Mouse (Mus musculus): ENCODE data around the gene Lnx2. TPM values are rescaled to one million over a fixed set of nuclear protein-coding genes. Genes with fewer than 3 reads are reported as not detected.

Gene Lnx2
- total RNA-seq, 4 experiments from 2014 or later = 7.4 to 11.5 (median 9.4) TPM

DNA sequence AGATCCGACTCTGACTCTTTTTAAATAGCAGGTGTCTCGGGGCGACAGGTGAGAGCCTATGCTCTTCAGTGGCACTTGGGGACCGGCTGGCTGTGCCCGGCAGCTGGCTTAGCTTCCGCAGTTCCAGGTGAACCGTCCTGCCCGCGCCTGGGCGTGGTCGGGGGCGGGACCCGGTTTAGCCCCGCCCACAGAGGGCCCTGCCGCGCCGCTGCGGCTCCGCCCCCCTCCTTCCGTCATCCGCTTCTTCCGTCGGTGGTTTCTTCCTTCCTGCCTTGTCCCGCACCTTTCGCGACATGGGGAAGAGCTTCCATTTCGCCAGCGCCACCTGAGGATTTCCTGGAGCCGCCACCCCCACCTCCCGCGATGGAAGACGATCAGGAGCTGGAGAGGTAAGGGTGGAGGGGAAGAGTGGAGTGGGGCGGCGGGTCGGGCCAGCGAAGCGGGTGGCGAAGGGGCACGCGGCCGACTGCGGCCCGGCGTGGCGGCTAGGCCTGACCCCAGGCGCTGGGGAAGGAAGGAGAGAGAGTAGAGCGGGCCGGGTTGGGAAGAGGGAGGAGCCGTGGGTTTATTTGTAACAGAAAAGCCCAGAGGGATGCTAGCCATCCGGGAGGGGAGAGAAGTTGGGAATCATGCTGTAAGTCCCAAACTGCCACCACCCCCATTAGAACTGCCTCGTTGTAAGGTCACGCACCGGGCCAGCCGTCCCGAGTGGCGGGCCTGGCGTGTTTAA, 1.1 kb upstream of the Lnx2 start:
- DNase-seq (ENCODE audit: low spot score) = peak; percentile 88

DNA sequence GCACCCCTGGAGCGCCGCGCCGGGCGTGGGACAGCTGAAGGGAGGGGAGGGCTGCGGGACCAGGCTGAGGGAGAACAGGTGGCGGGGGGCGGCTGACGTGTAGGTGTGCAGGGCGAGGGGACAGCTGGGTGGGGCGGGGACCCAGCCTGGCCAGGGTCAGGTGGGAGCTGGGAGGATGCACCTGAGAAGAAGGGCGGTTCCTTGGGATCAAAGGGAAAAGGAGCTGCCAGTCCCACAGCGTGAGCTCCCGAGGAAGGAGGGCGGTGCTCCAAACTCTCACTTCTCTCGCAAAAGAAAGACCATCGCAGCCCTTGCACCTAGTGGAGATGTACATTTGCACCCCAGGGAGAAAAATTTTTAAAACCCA, 396 bp upstream of the Lnx2 start, which contains the start of gene Polr1d:
Gene Polr1d, plus strand, starts transcription at position 252 of the 367 bp plus-strand sequence.
- DNase-seq (ENCODE audit: low spot score) = no peak

- DNase-seq (ENCODE audit: low spot score) = peak; percentile 61
These were observed 1.0 kb downstream of the Lnx2 start for GRCm38 (mm10) chr5:147075103-147076025.

DNA sequence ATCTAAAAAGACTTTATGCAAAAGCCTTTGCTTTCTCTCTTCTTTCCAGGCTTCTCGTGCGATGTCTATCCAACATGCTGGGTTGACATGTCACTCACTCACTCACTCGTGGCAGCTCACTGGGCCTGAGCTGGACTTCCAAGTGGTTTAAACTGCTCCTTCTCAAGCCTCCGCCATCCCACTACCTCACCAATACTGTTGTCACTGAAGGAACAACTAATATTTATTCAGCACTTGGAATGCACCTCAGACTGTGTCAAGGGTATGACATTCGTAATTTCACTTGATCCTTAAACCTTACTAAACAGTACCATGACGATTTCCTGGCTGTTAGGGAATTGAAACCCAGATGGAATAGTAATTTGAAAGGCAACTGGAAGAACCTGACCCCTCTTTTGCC, 2.6 kb downstream of the Lnx2 start:
- no peak for DNase-seq (ENCODE audit: low spot score)

- no peak for DNase-seq (ENCODE audit: low spot score)
These were observed 4.5 kb downstream of the Lnx2 start for GRCm38 (mm10) chr5:147071886-147072285.

DNA sequence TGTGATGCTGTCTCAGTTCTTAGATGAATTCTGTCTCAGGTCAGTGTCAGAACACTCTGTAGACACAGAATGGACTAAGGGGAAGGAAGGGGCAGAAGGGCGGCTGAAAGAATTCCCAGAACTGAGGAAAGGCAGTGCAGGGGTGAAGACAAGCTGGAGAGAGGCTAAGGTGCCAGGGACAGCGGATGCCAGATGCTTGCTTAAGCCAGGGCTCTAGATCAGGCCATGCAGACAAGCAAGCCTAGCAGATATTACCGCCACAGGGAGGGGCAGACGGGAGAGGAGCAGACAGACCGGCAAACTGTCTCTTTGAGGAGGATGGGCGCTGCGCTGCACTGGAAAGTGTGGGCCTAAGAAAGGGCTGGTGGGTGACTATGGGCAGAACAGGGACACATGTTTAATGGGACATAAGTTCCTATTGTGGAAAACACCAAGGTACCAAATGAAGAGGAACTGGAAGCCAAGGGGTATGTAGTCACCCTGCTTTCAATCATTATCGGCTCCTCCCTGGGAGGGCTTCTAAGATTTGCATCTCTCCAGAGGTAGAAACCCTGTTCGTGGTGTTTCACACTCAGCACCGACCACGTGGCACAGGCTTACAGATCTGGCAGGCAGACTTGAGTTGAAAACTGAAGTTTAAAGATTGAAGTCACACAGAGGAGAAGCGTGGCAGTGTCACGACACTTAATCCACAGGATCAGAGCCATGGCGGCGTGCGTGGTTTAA, 5.4 kb downstream of the Lnx2 start:
- DNase-seq (ENCODE audit: low spot score) = no peak

DNA sequence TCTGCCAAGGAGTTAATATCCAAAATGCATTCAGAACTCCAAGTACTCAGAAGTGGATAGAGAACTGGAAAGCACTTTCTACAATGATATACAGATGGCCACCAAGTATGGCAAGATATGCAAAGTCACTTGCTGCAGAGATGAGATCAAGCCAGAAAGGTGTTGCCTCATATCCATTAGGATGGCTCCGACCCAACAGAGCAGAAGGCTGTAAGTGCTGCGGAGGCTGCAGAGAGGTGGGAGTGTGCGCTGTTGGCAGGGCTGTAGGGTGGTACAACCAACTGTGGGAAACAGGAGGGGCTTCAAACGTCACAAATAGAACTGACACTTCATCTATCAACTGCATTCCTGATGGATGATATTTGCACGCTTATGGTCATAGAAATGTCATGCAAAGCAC, 7.5 kb downstream of the Lnx2 start:
- DNase-seq (ENCODE audit: low spot score) = no peak

DNA sequence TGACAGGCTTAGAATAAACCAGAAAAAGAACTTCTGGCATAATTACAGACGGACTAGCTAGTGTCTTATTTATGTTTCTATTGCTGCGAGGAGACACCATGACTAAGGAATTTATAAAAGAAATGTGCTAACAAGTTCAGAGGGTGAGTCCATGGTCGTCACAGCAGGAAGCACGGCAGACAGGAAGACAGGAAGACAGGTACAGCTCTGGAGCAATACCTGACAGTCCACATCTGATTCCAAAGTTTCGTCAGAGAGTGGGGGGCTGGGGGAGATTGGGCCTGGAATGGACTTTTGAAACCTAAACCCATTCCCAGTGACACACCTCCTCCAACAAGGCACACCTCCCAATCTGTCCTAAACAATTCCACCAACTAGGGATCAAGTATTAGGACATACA, 9.4 kb downstream of the Lnx2 start:
- DNase-seq (ENCODE audit: low spot score) = no peak

- DNase-seq (ENCODE audit: low spot score) = no peak
These were observed 10.3 kb downstream of the Lnx2 start for GRCm38 (mm10) chr5:147066129-147066528.

GRCm38 (mm10) chr5:147063215-147063661, 13.1 kb downstream of the Lnx2 start:
- DNase-seq (ENCODE audit: low spot score) = no peak

GRCm38 (mm10) chr5:147060024-147060423, 16.4 kb downstream of the Lnx2 start:
- DNase-seq (ENCODE audit: low spot score) = no peak

GRCm38 (mm10) chr5:147059319-147059718, 17.1 kb downstream of the Lnx2 start:
- no peak for DNase-seq (ENCODE audit: low spot score)

GRCm38 (mm10) chr5:147058661-147059060, 17.7 kb downstream of the Lnx2 start:
- no peak for DNase-seq (ENCODE audit: low spot score)

- no peak for DNase-seq (ENCODE audit: low spot score)
These were observed 18.6 kb downstream of the Lnx2 start for GRCm38 (mm10) chr5:147057626-147058414.

DNA sequence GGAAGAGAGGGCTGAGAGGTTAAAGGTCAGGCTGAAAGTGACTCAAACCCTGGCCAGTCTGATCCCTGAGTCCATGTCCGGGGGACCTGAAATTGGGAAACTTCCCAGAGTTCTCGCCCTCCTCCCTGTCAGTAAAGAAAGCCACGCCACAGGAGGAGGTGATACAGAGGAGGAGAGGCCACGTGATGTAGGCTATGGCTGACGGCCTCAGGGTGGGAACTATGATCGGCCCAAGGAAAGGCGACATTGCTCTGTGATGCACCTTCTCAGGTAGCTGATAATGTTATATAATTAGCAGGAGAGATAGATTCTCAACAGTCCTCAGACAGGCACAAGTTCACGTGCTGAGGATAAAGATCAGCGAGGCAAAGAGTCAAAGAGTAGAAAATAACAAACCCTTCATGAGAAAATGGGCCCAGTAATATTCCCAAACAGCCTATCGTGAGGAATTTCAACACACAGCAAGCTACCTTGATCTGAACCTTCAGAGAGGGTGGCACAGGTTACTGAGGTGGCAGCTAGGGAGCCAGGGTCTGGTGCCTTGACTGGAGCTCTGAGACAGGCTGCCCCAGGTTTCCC, 19.6 kb downstream of the Lnx2 start:
- DNase-seq (ENCODE audit: low spot score) = no peak

GRCm38 (mm10) chr5:147055572-147056245, 20.7 kb downstream of the Lnx2 start:
- DNase-seq (ENCODE audit: low spot score) = no peak

DNA sequence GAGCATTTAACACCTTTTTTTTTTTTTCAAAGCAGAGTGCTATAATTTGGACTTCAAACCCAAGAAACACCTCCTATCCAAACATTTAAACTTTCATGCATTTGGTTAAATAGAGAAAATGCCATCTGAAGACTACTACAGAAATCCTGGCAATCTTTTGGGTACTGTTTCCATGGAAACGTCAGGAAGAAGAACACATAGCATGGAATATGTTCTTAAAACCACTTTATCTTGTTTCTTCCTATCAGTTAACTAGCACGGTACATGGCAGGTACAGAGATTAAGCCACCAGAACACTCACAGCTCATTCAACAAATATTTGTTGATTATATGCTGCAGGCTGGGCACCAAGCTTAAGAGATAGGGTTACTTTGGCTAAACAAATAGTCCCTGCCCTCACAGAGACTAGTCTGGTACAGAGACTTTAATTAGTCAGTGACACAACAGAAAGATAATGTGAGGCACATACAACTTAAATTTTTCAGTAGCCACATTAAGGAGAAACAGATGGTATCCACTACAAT, 21.6 kb downstream of the Lnx2 start:
- DNase-seq (ENCODE audit: low spot score) = no peak

DNA sequence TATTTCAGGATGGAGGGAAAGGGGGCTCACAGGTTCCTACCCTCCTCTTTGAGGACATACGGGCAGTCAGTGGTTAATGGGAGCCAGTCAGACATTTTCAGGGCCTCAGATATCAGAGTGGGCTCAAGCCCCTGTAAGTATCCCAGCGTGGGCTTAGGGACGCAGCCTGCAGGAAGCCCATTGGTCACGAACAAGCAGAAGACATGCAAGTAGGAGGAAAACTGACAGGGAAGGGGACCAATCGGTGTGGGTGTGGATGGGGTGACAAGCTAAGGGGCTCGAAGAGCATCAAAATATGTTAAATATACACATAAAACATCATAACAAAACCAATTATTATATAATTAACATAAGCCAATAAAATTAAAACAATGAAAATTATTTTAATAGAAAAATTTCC, 22.1 kb downstream of the Lnx2 start:
- DNase-seq (ENCODE audit: low spot score) = no peak

GRCm38 (mm10) chr5:147053481-147053880, 22.9 kb downstream of the Lnx2 start:
- no peak for DNase-seq (ENCODE audit: low spot score)

DNA sequence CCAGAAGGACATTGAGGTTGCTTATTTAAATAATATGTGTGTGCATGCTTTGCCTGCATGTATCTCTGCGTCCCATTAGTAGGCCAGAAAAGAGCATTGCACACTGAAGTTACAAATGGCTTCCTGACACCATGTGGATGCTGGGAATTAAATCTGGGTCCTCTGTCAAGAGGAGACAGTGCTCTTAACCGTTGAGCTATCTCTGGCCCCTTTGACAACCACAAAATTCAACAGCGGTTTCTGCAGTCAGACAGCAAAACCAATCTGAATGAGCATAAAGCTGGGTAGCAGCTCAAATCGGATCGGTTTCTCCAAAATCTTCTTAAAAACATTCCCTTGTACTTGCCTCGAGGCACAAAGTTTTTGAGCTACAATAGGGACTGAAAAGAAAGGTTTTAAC, 23.3 kb downstream of the Lnx2 start:
- no peak for DNase-seq (ENCODE audit: low spot score)

All from heart, adult 8-10 months (tissue).